Mouse (Mus musculus): ENCODE results near the gene Faf1. TPM values are rescaled to one million over a fixed set of nuclear protein-coding genes. Genes with fewer than 3 reads are reported as not detected.

Gene Faf1
- polyA plus RNA-seq, 1 experiment = 11.1 TPM

DNA sequence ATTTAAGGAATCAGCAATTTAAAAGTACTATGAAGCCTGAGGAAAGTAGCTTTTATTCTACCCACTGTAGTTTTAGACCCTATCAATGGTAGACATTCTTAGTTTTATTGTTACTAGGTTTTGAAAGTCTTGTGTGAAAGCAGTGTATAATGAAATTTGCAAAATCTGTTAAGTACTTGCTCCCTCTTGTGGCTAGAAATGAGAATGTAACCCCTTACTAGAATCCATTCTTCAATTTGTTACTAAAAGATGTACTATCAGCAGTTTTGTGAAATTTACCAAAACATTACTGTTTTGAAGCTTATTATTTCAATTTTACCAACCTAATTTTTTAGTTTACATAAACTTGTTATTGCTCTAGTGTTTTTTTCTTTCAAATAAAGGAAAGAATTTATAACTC is 27.2 kb downstream of the Faf1 start:
- no peak for TF ChIP-seq CTCF (IDR thresholded peaks at IDR 0.05; ENCODE audit: borderline replicate concordance, control insufficient read depth, extremely low read depth, insufficient read depth, low read length, poor library complexity)
- TF ChIP-seq POLR2A (IDR thresholded peaks at IDR 0.05; ENCODE audit: control insufficient read depth, extremely low read depth, insufficient read depth, low read length, poor library complexity) = no peak
- Histone ChIP-seq H3K27me3 (ENCODE audit: control insufficient read depth, insufficient read depth, low read length) (no peaks in the 10 kb centered on the region), H3K36me3 (ENCODE audit: control insufficient read depth, insufficient read depth, low read length) (no peaks in the 10 kb centered on the region), H3K4me1 (replicated peaks; ENCODE audit: control insufficient read depth, insufficient read depth, low read length) (no peaks in the 10 kb centered on the region), H3K27ac (ENCODE audit: control insufficient read depth, insufficient read depth, low read length) (no peak overlapping the region), H3K4me3 (ENCODE audit: control insufficient read depth, insufficient read depth, low read length) (no peak overlapping the region)
- DNase-seq = no peak

DNA sequence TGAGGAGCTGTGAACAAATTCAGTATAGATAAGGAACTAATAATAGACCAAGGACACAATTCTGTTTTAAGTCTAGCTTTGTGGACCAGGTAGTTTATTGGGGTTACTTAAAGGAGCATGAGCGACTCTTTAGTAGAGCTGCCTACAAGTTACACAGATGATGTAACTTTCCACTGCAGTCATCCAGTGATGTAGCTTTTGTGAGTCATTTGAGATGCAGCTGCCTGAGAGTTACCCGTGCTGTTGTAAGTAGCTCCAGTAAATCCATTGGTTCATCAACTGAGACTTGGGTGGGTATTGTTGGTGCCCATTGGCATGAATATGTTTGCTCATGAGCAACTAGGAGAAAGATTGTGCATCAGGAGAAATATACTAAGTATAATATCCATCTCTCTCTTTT is 29.0 kb downstream of the Faf1 start:
- H3K27me3 ChIP-seq (ENCODE audit: control insufficient read depth, insufficient read depth, low read length) = no peaks in the 10 kb centered on the region
- H3K27ac ChIP-seq (ENCODE audit: control insufficient read depth, insufficient read depth, low read length) = no peak overlapping the region
- H3K36me3 ChIP-seq (ENCODE audit: control insufficient read depth, insufficient read depth, low read length) = no peaks in the 10 kb centered on the region
- TF ChIP-seq CTCF (IDR thresholded peaks at IDR 0.05; ENCODE audit: borderline replicate concordance, control insufficient read depth, extremely low read depth, insufficient read depth, low read length, poor library complexity) = no peak
- TF ChIP-seq POLR2A (IDR thresholded peaks at IDR 0.05; ENCODE audit: control insufficient read depth, extremely low read depth, insufficient read depth, low read length, poor library complexity) = no peak
- over 99% methylated on average over 2 of the region's 2 CpGs for WGBS
- no peaks in the 10 kb centered on the region for H3K4me1 ChIP-seq (replicated peaks; ENCODE audit: control insufficient read depth, insufficient read depth, low read length)
- H3K4me3 ChIP-seq (ENCODE audit: control insufficient read depth, insufficient read depth, low read length) = no peak overlapping the region
- DNase-seq = no peak

DNA sequence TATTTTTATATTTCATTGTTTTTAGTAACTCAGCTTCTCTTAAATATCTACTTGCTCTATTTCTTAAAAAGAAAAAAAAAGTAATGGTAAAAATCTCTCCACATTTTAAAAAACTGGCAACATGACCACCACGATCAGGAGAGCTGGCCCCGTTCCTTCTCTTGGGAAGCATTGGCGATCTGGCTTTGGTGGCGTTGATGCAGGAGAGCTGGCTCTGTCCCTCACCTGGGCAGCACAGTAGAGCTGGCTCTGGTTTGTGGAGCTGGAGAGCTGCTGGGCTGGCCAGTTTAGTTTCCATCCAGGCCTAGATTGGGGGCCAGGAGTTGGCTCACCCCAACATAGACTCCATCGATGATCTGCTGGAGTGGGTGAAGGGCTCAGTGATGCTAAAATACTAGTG is 42.9 kb downstream of the Faf1 start:
- no peak for DNase-seq
- no peak for TF ChIP-seq POLR2A (IDR thresholded peaks at IDR 0.05; ENCODE audit: control insufficient read depth, extremely low read depth, insufficient read depth, low read length, poor library complexity)
- TF ChIP-seq CTCF (IDR thresholded peaks at IDR 0.05; ENCODE audit: borderline replicate concordance, control insufficient read depth, extremely low read depth, insufficient read depth, low read length, poor library complexity) = no peak
- H3K27ac ChIP-seq (ENCODE audit: control insufficient read depth, insufficient read depth, low read length) = no peak overlapping the region
- no peaks in the 10 kb centered on the region for H3K4me1 ChIP-seq (replicated peaks; ENCODE audit: control insufficient read depth, insufficient read depth, low read length)
- H3K36me3 ChIP-seq (ENCODE audit: control insufficient read depth, insufficient read depth, low read length) = no peaks in the 10 kb centered on the region
- no peaks in the 10 kb centered on the region for H3K27me3 ChIP-seq (ENCODE audit: control insufficient read depth, insufficient read depth, low read length)
- 98% methylated on average over 5 of the region's 5 CpGs for WGBS
- H3K4me3 ChIP-seq (ENCODE audit: control insufficient read depth, insufficient read depth, low read length) = no peak overlapping the region

DNA sequence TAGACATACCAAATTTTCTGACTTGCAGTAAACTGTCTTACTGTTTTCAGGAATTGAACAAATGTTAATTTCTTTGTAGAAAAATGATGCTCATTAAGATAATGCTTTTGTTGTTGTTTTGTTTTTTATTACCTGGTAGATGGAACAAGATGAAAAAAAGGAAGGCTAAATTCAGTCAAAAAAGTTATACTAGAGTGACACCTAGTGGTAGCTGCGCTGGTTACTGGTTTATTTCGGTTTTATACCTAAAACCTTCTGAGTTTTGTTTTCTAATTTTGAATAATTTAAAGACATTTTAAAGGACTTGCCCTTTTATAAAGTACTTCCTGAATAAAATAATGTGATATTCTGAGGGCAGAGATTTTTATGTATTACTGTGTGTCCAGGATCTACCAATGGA is 52.9 kb downstream of the Faf1 start:
- 6% methylated on average over 2 of the region's 2 CpGs for WGBS
- no peak overlapping the region for H3K27ac ChIP-seq (ENCODE audit: control insufficient read depth, insufficient read depth, low read length)
- no peaks in the 10 kb centered on the region for H3K4me1 ChIP-seq (replicated peaks; ENCODE audit: control insufficient read depth, insufficient read depth, low read length)
- H3K36me3 ChIP-seq (ENCODE audit: control insufficient read depth, insufficient read depth, low read length) = no peaks in the 10 kb centered on the region
- no peak overlapping the region for H3K4me3 ChIP-seq (ENCODE audit: control insufficient read depth, insufficient read depth, low read length)
- DNase-seq = peak; percentile 28
- H3K27me3 ChIP-seq (ENCODE audit: control insufficient read depth, insufficient read depth, low read length) = no peaks in the 10 kb centered on the region
- TF ChIP-seq POLR2A (IDR thresholded peaks at IDR 0.05; ENCODE audit: control insufficient read depth, extremely low read depth, insufficient read depth, low read length, poor library complexity) = no peak
- no peak for TF ChIP-seq CTCF (IDR thresholded peaks at IDR 0.05; ENCODE audit: borderline replicate concordance, control insufficient read depth, extremely low read depth, insufficient read depth, low read length, poor library complexity)

DNA sequence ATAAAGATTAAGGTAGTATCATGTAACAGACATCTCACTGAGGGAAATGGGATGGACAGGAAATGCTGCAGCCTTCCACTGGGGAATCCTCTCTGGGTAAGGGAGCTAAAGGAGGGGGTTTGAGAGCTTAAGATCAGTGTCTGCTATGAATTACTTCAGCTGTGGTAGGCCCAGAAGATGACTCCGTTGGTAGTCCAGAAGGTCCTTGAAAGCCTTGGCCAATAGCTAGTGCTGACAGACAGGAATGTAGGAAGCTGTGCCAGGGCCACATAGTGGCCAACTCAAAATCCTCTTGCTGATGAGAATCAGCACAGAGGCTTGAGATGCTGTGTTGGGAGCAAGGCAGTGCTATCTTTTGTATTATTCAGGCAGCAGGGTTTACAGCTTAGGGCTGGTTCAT is 59.4 kb downstream of the Faf1 start:
- TF ChIP-seq CTCF (IDR thresholded peaks at IDR 0.05; ENCODE audit: borderline replicate concordance, control insufficient read depth, extremely low read depth, insufficient read depth, low read length, poor library complexity) (no peak), POLR2A (IDR thresholded peaks at IDR 0.05; ENCODE audit: control insufficient read depth, extremely low read depth, insufficient read depth, low read length, poor library complexity) (no peak)
- 94% methylated on average over 1 of the region's 1 CpGs for WGBS
- H3K4me3 ChIP-seq (ENCODE audit: control insufficient read depth, insufficient read depth, low read length) = no peak overlapping the region
- H3K36me3 ChIP-seq (ENCODE audit: control insufficient read depth, insufficient read depth, low read length) = no peaks in the 10 kb centered on the region; the same call in 1 of the 2 replicates
- no peaks in the 10 kb centered on the region for H3K4me1 ChIP-seq (replicated peaks; ENCODE audit: control insufficient read depth, insufficient read depth, low read length)
- DNase-seq = no peak
- H3K27me3 ChIP-seq (ENCODE audit: control insufficient read depth, insufficient read depth, low read length) = no peaks in the 10 kb centered on the region
- H3K27ac ChIP-seq (ENCODE audit: control insufficient read depth, insufficient read depth, low read length) = no peak overlapping the region

DNA sequence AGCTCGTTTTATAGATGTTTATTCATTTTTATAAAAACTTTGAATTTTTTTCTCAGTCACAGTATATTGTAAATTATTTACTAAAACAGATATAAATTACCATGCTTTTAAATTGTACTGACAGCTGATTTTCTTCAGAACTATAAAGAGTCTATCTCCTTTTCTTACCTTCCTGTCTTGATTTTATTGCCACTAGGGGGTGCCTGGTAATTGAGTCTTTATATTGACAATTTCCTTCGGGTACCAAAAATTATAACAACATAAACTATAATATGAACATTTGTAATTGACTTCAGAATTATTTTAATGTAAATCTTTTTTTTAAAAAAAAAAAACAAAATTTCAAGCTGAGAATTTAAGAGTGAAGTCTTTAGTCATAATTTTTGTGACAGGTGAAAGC is 67.6 kb downstream of the Faf1 start:
- whole genome bisulfite sequencing = 86% methylated on average over 2 of the region's 2 CpGs
- DNase-seq = no peak
- TF ChIP-seq POLR2A (IDR thresholded peaks at IDR 0.05; ENCODE audit: control insufficient read depth, extremely low read depth, insufficient read depth, low read length, poor library complexity) (no peak), CTCF (IDR thresholded peaks at IDR 0.05; ENCODE audit: borderline replicate concordance, control insufficient read depth, extremely low read depth, insufficient read depth, low read length, poor library complexity) (no peak)
- Histone ChIP-seq H3K4me3 (ENCODE audit: control insufficient read depth, insufficient read depth, low read length) (no peak overlapping the region), H3K4me1 (replicated peaks; ENCODE audit: control insufficient read depth, insufficient read depth, low read length) (no peaks in the 10 kb centered on the region), H3K27me3 (ENCODE audit: control insufficient read depth, insufficient read depth, low read length) (no peaks in the 10 kb centered on the region), H3K27ac (ENCODE audit: control insufficient read depth, insufficient read depth, low read length) (no peak overlapping the region), H3K36me3 (ENCODE audit: control insufficient read depth, insufficient read depth, low read length) (no peaks in the 10 kb centered on the region)

DNA sequence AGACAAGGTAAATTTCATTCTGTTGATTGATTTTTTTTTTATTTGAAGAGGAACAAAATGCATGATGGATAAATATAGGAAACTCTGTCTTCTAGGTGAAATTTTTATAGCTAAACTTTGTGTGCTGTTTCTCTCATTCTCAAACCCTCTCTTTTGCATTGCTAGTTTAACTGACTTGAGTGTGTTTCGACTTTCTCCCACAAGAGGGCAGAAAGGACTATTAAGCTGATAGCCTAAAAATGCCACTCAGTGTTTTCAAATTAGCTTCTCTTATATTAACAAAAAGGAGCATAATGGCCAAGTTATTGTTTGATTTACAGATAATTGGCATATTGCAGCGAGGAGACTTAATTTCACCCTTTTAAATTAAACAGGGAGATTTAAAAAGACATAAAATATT is 82.6 kb downstream of the Faf1 start:
- Histone ChIP-seq H3K27me3 (ENCODE audit: control insufficient read depth, insufficient read depth, low read length) (no peaks in the 10 kb centered on the region), H3K4me3 (ENCODE audit: control insufficient read depth, insufficient read depth, low read length) (no peak overlapping the region), H3K4me1 (replicated peaks; ENCODE audit: control insufficient read depth, insufficient read depth, low read length) (no peaks in the 10 kb centered on the region), H3K27ac (ENCODE audit: control insufficient read depth, insufficient read depth, low read length) (no peak overlapping the region), H3K36me3 (ENCODE audit: control insufficient read depth, insufficient read depth, low read length) (no peaks in the 10 kb centered on the region)
- peak; percentile 33 for DNase-seq
- WGBS = 48% methylated on average over 2 of the region's 2 CpGs
- TF ChIP-seq CTCF (IDR thresholded peaks at IDR 0.05; ENCODE audit: borderline replicate concordance, control insufficient read depth, extremely low read depth, insufficient read depth, low read length, poor library complexity) (no peak), POLR2A (IDR thresholded peaks at IDR 0.05; ENCODE audit: control insufficient read depth, extremely low read depth, insufficient read depth, low read length, poor library complexity) (no peak)
